Mouse (Mus musculus) kidney, embryonic 16.5 days (tissue): ENCODE results near the gene Isca1. TPM values are rescaled to one million over a fixed set of nuclear protein-coding genes. Genes with fewer than 3 reads are reported as not detected.
A peak's percentile ranks its signal among the peaks of the same experiment; 100 is the strongest.
"Not testable (repeated sequence)": the region's sequence is repeated elsewhere in the genome, so short reads cannot be mapped to it uniquely, and the experiment has no call there.

ENCODE experiments used
- ATAC-seq: fragments of 200-750 bp; cut with Nextera tagmentation; 2 replicates; pipeline ENCODE4 v1.8.0; 2017; ENCODE audit warnings: moderate TSS enrichment; ENCODE audit not compliant: low FRiP score, low TSS enrichment
- H3K27ac ChIP-seq: fragments of 300-500 bp; sonication (generic); 2 replicates; pipeline ENCODE4 v1.5.1; 2014; ENCODE audit warnings: low read length
- H3K27me3 ChIP-seq: fragments of 300-500 bp; sonication (generic); 2 replicates; pipeline ENCODE4 v1.6.1; 2014; ENCODE audit warnings: low read length, control low read depth, mixed read lengths; ENCODE audit not compliant: insufficient read depth
- H3K36me3 ChIP-seq: fragments of 300-500 bp; sonication (generic); 2 replicates; pipeline ENCODE4 v1.6.1; 2014; ENCODE audit warnings: low read length, control low read depth, mixed read lengths; ENCODE audit not compliant: insufficient read depth
- H3K4me1 ChIP-seq: fragments of 300-500 bp; sonication (generic); 2 replicates; pipeline ENCODE4 v1.6.1; 2014; ENCODE audit warnings: low read length, control low read depth, mixed read lengths; ENCODE audit not compliant: insufficient read depth
- H3K4me2 ChIP-seq: fragments of 300-500 bp; sonication (generic); replicated peaks from 2 replicates; pipeline ENCODE4 v1.6.1; 2014; ENCODE audit warnings: low read depth, low read length
- H3K4me3 ChIP-seq: fragments of 300-500 bp; sonication (generic); 2 replicates; pipeline ENCODE4 v1.5.1; 2014; ENCODE audit warnings: mild to moderate bottlenecking, low read length
- H3K9ac ChIP-seq: fragments of 300-500 bp; sonication (generic); replicated peaks from 2 replicates; pipeline ENCODE4 v1.6.1; 2014; ENCODE audit warnings: low read length
- H3K9me3 ChIP-seq: fragments of 300-500 bp; sonication (generic); 2 replicates; pipeline ENCODE4 v1.6.1; 2016; ENCODE audit warnings: low read length, control low read depth
- WGBS: fragments of 180-500 bp; shearing (Covaris S2); extraction: QIAGEN DNeasy Blood & Tissue Kit; methylation state at CpG from one replicate; pipeline ENCODE4 v1.1.7; 2014; 5-methylcytosine and 5-hydroxymethylcytosine counted together
- polyA plus RNA-seq: library from polyadenylated mRNA; unstranded; fragments of >200 nt; fragmentation: Nextera tagmentation; extraction: Ambion mirVana; gene quantifications from 2 replicates; pipeline ENCODE4 v1.2.1, GENCODE M21; 2015

The Isca1 gene
- polyA plus RNA-seq, 1 experiment from 2014 or later: 150 TPM

GRCm38 (mm10) chr13:59794786-59795185, 25.2 kb upstream of the Isca1 start:
- Histone ChIP-seq H3K9me3 (no peaks in the 10 kb centered on the region), H3K9ac (no peak overlapping the region), H3K36me3 (peaks cover 82% of the 10 kb centered on the region), H3K4me3 (no peak overlapping the region), H3K4me2 (no peak overlapping the region), H3K27me3 (no peaks in the 10 kb centered on the region), H3K4me1 (no peaks in the 10 kb centered on the region), H3K27ac (no peak overlapping the region)
- 80% methylated on average over 1 of the region's 1 CpGs for WGBS
- ATAC-seq: no peak

GRCm38 (mm10) chr13:59782145-59782544, 12.5 kb upstream of the Isca1 start, which contains the start of gene Gm49354:
Gm49354 (minus strand) TSS chr13:59782245.
- H3K4me1 ChIP-seq: no peaks in the 10 kb centered on the region
- no peak within 1 kb of the TSS for H3K4me3 ChIP-seq
- H3K36me3 ChIP-seq: peaks cover 84% of the 10 kb centered on the region
- ATAC-seq: no peak
- 95% methylated on average over 7 of the region's 7 CpGs for WGBS
- H3K27ac ChIP-seq: no peak within 1 kb of the TSS
- H3K4me2 ChIP-seq: no peak within 1 kb of the TSS
- H3K9me3 ChIP-seq: no peaks in the 10 kb centered on the region
- H3K27me3 ChIP-seq: no peaks in the 10 kb centered on the region
- H3K9ac ChIP-seq: no peak within 1 kb of the TSS

DNA sequence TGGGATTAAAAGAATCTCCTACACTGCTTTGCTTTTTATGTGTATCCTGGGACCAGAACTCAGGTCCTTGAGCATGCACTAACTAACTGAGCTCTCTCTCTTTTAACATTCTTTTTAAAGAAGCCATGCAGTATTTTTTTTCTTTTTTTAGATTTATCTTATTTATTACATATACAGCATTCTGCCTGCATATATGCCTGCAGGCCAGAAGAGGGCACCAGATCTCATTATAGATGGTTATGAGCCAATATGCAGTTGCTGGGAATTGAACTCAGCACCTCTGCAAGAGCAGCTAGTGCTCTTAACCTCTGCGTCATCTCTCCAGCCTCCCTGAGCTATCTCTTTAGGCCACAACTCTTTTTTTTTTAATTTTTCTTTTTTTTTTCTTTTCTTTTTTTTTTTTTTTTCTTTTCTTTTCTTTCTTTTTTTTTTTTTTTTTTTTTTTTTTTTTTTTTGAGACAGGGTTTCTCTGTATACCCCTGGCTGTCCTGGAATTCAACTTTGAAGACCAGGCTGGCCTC, 10.2 kb upstream of the Isca1 start:
- peaks cover 80% of the 10 kb centered on the region for H3K36me3 ChIP-seq

DNA sequence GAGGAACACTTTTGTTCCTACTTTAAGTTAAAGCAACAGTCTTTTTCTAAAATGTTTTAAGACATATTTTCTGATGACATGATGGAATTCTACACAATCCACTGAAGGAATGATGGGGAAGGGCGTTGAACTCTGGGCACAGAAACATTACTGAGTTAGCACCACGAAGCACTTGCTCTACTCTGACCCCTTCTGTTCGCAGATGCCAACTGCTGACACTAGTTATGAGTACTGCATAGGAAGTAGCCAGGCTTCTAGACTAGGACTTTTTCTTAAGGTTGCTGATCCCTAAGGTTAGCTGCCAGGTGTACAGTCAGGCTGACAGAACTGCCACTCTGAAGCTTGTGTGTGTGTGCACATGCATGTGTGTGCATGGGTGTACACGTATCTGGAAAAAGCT, 9.6 kb upstream of the Isca1 start:
- peaks cover 77% of the 10 kb centered on the region for H3K36me3 ChIP-seq
- ATAC-seq: no peak
- H3K4me1 ChIP-seq: no peaks in the 10 kb centered on the region
- H3K9me3 ChIP-seq: no peaks in the 10 kb centered on the region
- H3K9ac ChIP-seq: no peak overlapping the region
- no peak overlapping the region for H3K4me2 ChIP-seq
- H3K27me3 ChIP-seq: no peaks in the 10 kb centered on the region
- WGBS: 83% methylated on average over 4 of the region's 4 CpGs
- H3K27ac ChIP-seq: no peak overlapping the region
- H3K4me3 ChIP-seq: no peak overlapping the region

More for the DNA sequence above, 10.2 kb upstream of the Isca1 start:
- WGBS: 97% methylated on average over 1 of the region's 1 CpGs
- H3K9ac ChIP-seq, H3K9me3 ChIP-seq, ATAC-seq, H3K27ac ChIP-seq, H3K27me3 ChIP-seq, H3K4me3 ChIP-seq, H3K4me1 ChIP-seq, H3K4me2 ChIP-seq: not testable (repeated sequence)

- H3K4me3 ChIP-seq: no peak overlapping the region
- H3K27me3 ChIP-seq: no peaks in the 10 kb centered on the region
- no peak for ATAC-seq
- no peaks in the 10 kb centered on the region for H3K9me3 ChIP-seq
- no peak overlapping the region for H3K27ac ChIP-seq
- peaks cover 57% of the 10 kb centered on the region for H3K36me3 ChIP-seq
- H3K9ac ChIP-seq: no peak overlapping the region
- WGBS: 83% methylated on average over 3 of the region's 3 CpGs
- no peak overlapping the region for H3K4me2 ChIP-seq
- peaks cover 13% of the 10 kb centered on the region for H3K4me1 ChIP-seq
Observed at GRCm38 (mm10) chr13:59775168-59775567, 5.6 kb upstream of the Isca1 start.

GRCm38 (mm10) chr13:59771257-59771656, 1.6 kb upstream of the Isca1 start:
- H3K4me3 ChIP-seq: no peak overlapping the region
- peak overlapping the region; percentile 99 for H3K27ac ChIP-seq
- 45% methylated on average over 9 of the region's 9 CpGs for WGBS
- H3K27me3 ChIP-seq: no peaks in the 10 kb centered on the region
- peaks cover 23% of the 10 kb centered on the region for H3K36me3 ChIP-seq
- peaks cover 42% of the 10 kb centered on the region for H3K4me1 ChIP-seq
- H3K9me3 ChIP-seq: no peaks in the 10 kb centered on the region
- H3K4me2 ChIP-seq: peak overlapping the region; percentile 84; the same call in 1 of the 2 replicates
- H3K9ac ChIP-seq: peak overlapping the region; percentile 82; the same call in 1 of the 2 replicates
- ATAC-seq: no peak

DNA sequence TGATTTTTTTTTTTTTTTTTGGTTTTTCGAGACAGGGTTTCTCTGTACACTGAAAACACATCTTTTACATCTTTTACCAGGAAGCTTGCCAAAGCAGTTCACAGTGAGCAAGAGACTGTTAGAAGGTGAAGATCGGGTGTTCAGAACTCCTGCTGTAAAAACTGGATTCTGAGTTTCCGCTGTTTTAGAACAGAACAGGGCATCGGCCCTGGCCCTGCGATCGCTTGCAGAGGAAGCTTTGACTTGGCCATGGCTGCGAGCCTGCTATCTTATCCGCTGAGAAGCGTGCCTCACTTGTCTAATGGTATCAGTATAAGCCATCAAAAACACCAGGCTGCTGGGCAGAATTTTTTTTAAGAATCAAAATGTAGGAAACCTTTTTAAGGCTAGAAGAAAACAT, 1.2 kb upstream of the Isca1 start:
- H3K27ac ChIP-seq: peak overlapping the region; percentile 99
- WGBS: 61% methylated on average over 9 of the region's 9 CpGs
- peak overlapping the region; percentile 82 for H3K9ac ChIP-seq
- ATAC-seq: no peak
- peaks cover 46% of the 10 kb centered on the region for H3K4me1 ChIP-seq
- H3K27me3 ChIP-seq: no peaks in the 10 kb centered on the region
- no peaks in the 10 kb centered on the region for H3K9me3 ChIP-seq
- peaks cover 22% of the 10 kb centered on the region for H3K36me3 ChIP-seq
- peak overlapping the region; percentile 84 for H3K4me2 ChIP-seq
- peak overlapping the region; percentile 91; the same call in 1 of the 2 replicates for H3K4me3 ChIP-seq

- Histone ChIP-seq H3K4me1 (peaks cover 49% of the 10 kb centered on the region), H3K4me3 (peak overlapping the region; percentile 91), H3K4me2 (peak overlapping the region; percentile 84), H3K27ac (peak overlapping the region; percentile 99), H3K9me3 (no peaks in the 10 kb centered on the region), H3K27me3 (no peaks in the 10 kb centered on the region), H3K36me3 (peaks cover 19% of the 10 kb centered on the region), H3K9ac (peak overlapping the region; percentile 82)
- under 1% methylated on average over 28 of the region's 28 CpGs for WGBS
- peak; percentile 81 for ATAC-seq
Observed at GRCm38 (mm10) chr13:59770164-59770562, 553 bp upstream of the Isca1 start.

DNA sequence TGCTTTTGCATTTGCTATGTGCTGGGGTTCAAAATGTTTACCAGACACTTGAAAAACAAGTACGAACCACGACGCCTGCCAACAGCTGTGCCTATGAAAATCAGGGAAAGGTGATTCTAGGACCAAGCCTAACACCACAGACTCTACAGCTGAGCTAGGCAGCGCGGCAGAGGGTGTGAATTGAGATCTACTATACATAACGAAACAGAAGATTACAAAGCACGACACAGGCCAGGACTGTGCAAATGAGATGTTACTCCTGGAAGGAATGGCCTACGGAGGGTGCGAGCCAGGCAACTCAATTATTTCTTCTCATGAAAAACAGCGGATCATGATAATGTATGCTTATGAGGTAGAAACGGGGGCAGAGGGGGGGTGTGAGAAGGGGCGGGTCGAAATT, 1.1 kb downstream of the Isca1 start:
- peak overlapping the region; percentile 81 for H3K4me2 ChIP-seq
- H3K27me3 ChIP-seq: no peaks in the 10 kb centered on the region
- peaks cover 7% of the 10 kb centered on the region; the same call in 1 of the 2 replicates for H3K36me3 ChIP-seq
- H3K9ac ChIP-seq: peak overlapping the region; percentile 82
- H3K9me3 ChIP-seq: no peaks in the 10 kb centered on the region
- WGBS: 30% methylated on average over 13 of the region's 13 CpGs
- H3K27ac ChIP-seq: no peak overlapping the region
- H3K4me1 ChIP-seq: peaks cover 49% of the 10 kb centered on the region
- ATAC-seq: no peak
- peak overlapping the region; percentile 91 for H3K4me3 ChIP-seq

DNA sequence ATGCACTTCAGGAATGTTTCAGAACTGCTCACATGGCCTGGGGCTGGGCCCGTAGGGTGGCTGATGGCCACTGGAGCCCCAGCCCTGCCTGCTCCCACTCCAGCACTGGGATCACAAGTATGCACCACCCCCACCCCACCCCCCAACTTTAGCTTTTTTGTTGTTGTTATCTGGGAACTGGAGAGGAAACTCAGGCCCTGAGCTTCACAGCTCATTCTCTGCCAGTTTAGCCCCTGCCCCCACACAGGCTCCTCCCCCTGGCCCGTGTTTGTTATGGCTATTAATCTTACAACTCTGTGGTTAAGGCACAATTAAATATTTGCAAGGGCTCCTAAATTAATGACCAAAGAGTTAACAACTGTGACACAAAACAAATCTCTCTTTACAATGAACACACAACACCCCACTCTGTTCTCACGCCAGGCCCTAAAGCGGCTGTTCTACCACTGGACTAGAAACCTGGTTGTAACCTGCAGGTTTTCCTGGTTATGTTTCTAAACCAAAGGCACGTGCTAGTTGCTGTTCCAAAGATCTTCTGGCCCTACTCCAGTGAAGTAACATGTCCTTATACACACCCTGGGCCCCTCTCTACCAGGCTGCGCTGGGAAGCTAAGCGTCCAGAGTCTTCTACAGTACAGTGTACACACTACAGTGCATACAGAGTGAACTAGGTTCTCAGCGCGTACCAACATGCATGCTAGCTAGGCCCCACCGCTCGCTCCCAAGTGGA, 2.7 kb downstream of the Isca1 start:
- peaks cover 8% of the 10 kb centered on the region for H3K36me3 ChIP-seq
- no peaks in the 10 kb centered on the region for H3K27me3 ChIP-seq
- H3K4me3 ChIP-seq: peak overlapping the region; percentile 0
- peak overlapping the region; percentile 81 for H3K4me2 ChIP-seq
- peak overlapping the region; percentile 83 for H3K27ac ChIP-seq
- peak; percentile 20 for ATAC-seq
- peaks cover 51% of the 10 kb centered on the region for H3K4me1 ChIP-seq
- 41% methylated on average over 11 of the region's 11 CpGs for WGBS
- H3K9me3 ChIP-seq: no peaks in the 10 kb centered on the region
- H3K9ac ChIP-seq: no peak overlapping the region; the same call in 1 of the 2 replicates
